Mouse (Mus musculus) myocyte (in vitro differentiated cells): ENCODE measurements around the gene Gmds. TPM values are rescaled to one million over a fixed set of nuclear protein-coding genes. Genes with fewer than 3 reads are reported as not detected.

ENCODE experiments used
- H3K27me3 ChIP-seq: one replicate; pipeline ENCODE4 v1.6.1; 2011; ENCODE audit not compliant: control insufficient read depth, insufficient read depth, insufficient read length
- H3K36me3 ChIP-seq: one replicate; pipeline ENCODE4 v1.6.1; 2011; ENCODE audit not compliant: control insufficient read depth, insufficient read depth
- H3K4me2 ChIP-seq: one replicate; pipeline ENCODE4 v1.6.1; 2011; ENCODE audit warnings: low read depth, control low read depth
- H3K4me3 ChIP-seq: one replicate; pipeline ENCODE4 v1.5.1; 2011; ENCODE audit warnings: mild to moderate bottlenecking, control low read depth, moderate library complexity
- H3K79me2 ChIP-seq: one replicate; pipeline ENCODE4 v1.6.1; 2011; ENCODE audit not compliant: control insufficient read depth, insufficient read depth
- H3ac ChIP-seq: one replicate; pipeline ENCODE4 v1.6.1; 2011; ENCODE audit not compliant: control insufficient read depth, insufficient read length
- CEBPB ChIP-seq: IDR thresholded peaks from 2 replicates; pipeline ENCODE4 v1.6.1; 2011; ENCODE audit warnings: mild to moderate bottlenecking, moderate library complexity; ENCODE audit not compliant: poor library complexity, insufficient read depth, severe bottlenecking
- E2F4 ChIP-seq: IDR thresholded peaks from one replicate; pipeline ENCODE4 v1.6.1; 2011; ENCODE audit warnings: mild to moderate bottlenecking, control low read depth, moderate library complexity; ENCODE audit not compliant: insufficient read depth
- MAX ChIP-seq: IDR thresholded peaks from one replicate; pipeline ENCODE4 v1.6.1; 2011; ENCODE audit warnings: low read depth, mild to moderate bottlenecking, control low read depth
- MYOD1 ChIP-seq, 3 experiments: IDR thresholded peaks; one replicate each; pipeline ENCODE4 v1.6.1; 2011; ENCODE audit warnings: control low read depth in 2 of 3, low read depth in 2 of 3, mild to moderate bottlenecking in 2 of 3, moderate library complexity in 1 of 3; ENCODE audit not compliant: insufficient read length in 2 of 3, control insufficient read depth in 1 of 3
- MYOG ChIP-seq, 3 experiments: IDR thresholded peaks; one replicate each; pipeline ENCODE4 v1.6.1; 2011; ENCODE audit warnings: control low read depth in 2 of 3, low read depth in 2 of 3, mild to moderate bottlenecking in 2 of 3; ENCODE audit not compliant: insufficient read length in 2 of 3, control insufficient read depth in 1 of 3, insufficient read depth in 1 of 3
- POLR2A ChIP-seq: IDR thresholded peaks from one replicate; pipeline ENCODE4 v1.6.1; 2011; ENCODE audit warnings: low read depth, mild to moderate bottlenecking, control low read depth, moderate library complexity; ENCODE audit not compliant: insufficient read length
- POLR2AphosphoS2 ChIP-seq: IDR thresholded peaks from one replicate; pipeline ENCODE4 v1.6.1; 2011; ENCODE audit warnings: low read depth, control low read depth; ENCODE audit not compliant: insufficient read length
- REST ChIP-seq: IDR thresholded peaks from one replicate; pipeline ENCODE4 v1.6.1; 2011; ENCODE audit warnings: mild to moderate bottlenecking, control low read depth, moderate library complexity; ENCODE audit not compliant: insufficient read depth, insufficient read length
- SRF ChIP-seq: IDR thresholded peaks from one replicate; pipeline ENCODE4 v1.6.1; 2011; ENCODE audit warnings: low read depth; ENCODE audit not compliant: control insufficient read depth, insufficient read length
- TCF12 ChIP-seq: IDR thresholded peaks from one replicate; pipeline ENCODE4 v1.6.1; 2011; ENCODE audit warnings: mild to moderate bottlenecking, control low read depth; ENCODE audit not compliant: poor library complexity, insufficient read depth, severe bottlenecking
- TCF3 ChIP-seq: IDR thresholded peaks from one replicate; pipeline ENCODE4 v1.6.1; 2011; ENCODE audit warnings: low read depth, control low read depth; ENCODE audit not compliant: insufficient read length
- USF1 ChIP-seq: IDR thresholded peaks from one replicate; pipeline ENCODE4 v1.6.1; 2011; ENCODE audit warnings: low read depth, mild to moderate bottlenecking, control low read depth, moderate library complexity
- polyA plus RNA-seq: library from polyadenylated mRNA; unstranded; fragments of >200 nt; fragmentation: generic; extraction: Trizol; gene quantifications from one replicate; pipeline ENCODE4 v1.2.1, GENCODE M21; 2012; ENCODE audit warnings: missing spikeins

The Gmds gene
- polyA plus RNA-seq, 1 experiment = 13.1 TPM

- no peaks in the 10 kb centered on the region for H3K79me2 ChIP-seq
- H3K4me3 ChIP-seq = no peak overlapping the region
- TF ChIP-seq TCF3 (no peak), TCF12 (no peak), POLR2AphosphoS2 (no peak), SRF (no peak), REST (no peak), MYOG (IDR thresholded peaks at IDR 0.05; ENCODE audit: control insufficient read depth in 1 of 3, insufficient read depth in 1 of 3, insufficient read length in 2 of 3, low read depth in 2 of 3) (no peak), USF1 (no peak), POLR2A (no peak), MYOD1 (IDR thresholded peaks at IDR 0.05; ENCODE audit: control insufficient read depth in 1 of 3, insufficient read length in 2 of 3, low read depth in 2 of 3) (no peak), MAX (no peak)
- no peak overlapping the region for H3ac ChIP-seq
- no peaks in the 10 kb centered on the region for H3K36me3 ChIP-seq
- no peaks in the 10 kb centered on the region for H3K27me3 ChIP-seq
- H3K4me2 ChIP-seq = peak overlapping the region; percentile 59
Observed at GRCm38 (mm10) chr13:32008116-32008641, 330.4 kb downstream of the Gmds start.

GRCm38 (mm10) chr13:31993391-31993790 is 345.1 kb downstream of the Gmds start:
- H3K36me3 ChIP-seq = no peaks in the 10 kb centered on the region
- no peak overlapping the region for H3K4me2 ChIP-seq
- no peak overlapping the region for H3K4me3 ChIP-seq
- TF ChIP-seq TCF3 = no peak
- no peak for TF ChIP-seq SRF
- TF ChIP-seq USF1 = no peak
- TF ChIP-seq E2F4 = no peak
- TF ChIP-seq POLR2A = no peak
- TF ChIP-seq MYOG (IDR thresholded peaks at IDR 0.05; ENCODE audit: control insufficient read depth in 1 of 3, insufficient read depth in 1 of 3, insufficient read length in 2 of 3, low read depth in 2 of 3) = no peak
- TF ChIP-seq MAX = no peak
- TF ChIP-seq MYOD1 (IDR thresholded peaks at IDR 0.05; ENCODE audit: control insufficient read depth in 1 of 3, insufficient read length in 2 of 3, low read depth in 2 of 3) = no peak
- TF ChIP-seq REST = no peak
- no peak for TF ChIP-seq TCF12
- TF ChIP-seq POLR2AphosphoS2 = no peak
- no peak for TF ChIP-seq CEBPB
- no peaks in the 10 kb centered on the region for H3K27me3 ChIP-seq
- no peak overlapping the region for H3ac ChIP-seq
- no peaks in the 10 kb centered on the region for H3K79me2 ChIP-seq

GRCm38 (mm10) chr13:31992409-31993201 is 345.9 kb downstream of the Gmds start:
- no peaks in the 10 kb centered on the region for H3K36me3 ChIP-seq
- TF ChIP-seq TCF3 = no peak
- TF ChIP-seq SRF = no peak
- no peak for TF ChIP-seq E2F4
- TF ChIP-seq POLR2AphosphoS2 = no peak
- TF ChIP-seq MYOD1 (IDR thresholded peaks at IDR 0.05; ENCODE audit: control insufficient read depth in 1 of 3, insufficient read length in 2 of 3, low read depth in 2 of 3) = no peak
- no peak for TF ChIP-seq MAX
- TF ChIP-seq TCF12 = no peak
- TF ChIP-seq CEBPB = no peak
- TF ChIP-seq REST = no peak
- no peak for TF ChIP-seq POLR2A
- no peak overlapping the region for H3K4me3 ChIP-seq
- no peaks in the 10 kb centered on the region for H3K79me2 ChIP-seq
- H3K27me3 ChIP-seq = no peaks in the 10 kb centered on the region
- H3K4me2 ChIP-seq = no peak overlapping the region
- no peak overlapping the region for H3ac ChIP-seq

GRCm38 (mm10) chr13:31981198-31981597 is 357.3 kb downstream of the Gmds start:
- Histone ChIP-seq H3K79me2 (no peaks in the 10 kb centered on the region), H3K4me3 (no peak overlapping the region), H3K36me3 (no peaks in the 10 kb centered on the region), H3K27me3 (no peaks in the 10 kb centered on the region), H3K4me2 (no peak overlapping the region), H3ac (no peak overlapping the region)
- TF ChIP-seq E2F4 (no peak), TCF12 (no peak), MYOD1 (IDR thresholded peaks at IDR 0.05; ENCODE audit: control insufficient read depth in 1 of 3, insufficient read length in 2 of 3, low read depth in 2 of 3) (no peak), MYOG (IDR thresholded peaks at IDR 0.05; ENCODE audit: control insufficient read depth in 1 of 3, insufficient read depth in 1 of 3, insufficient read length in 2 of 3, low read depth in 2 of 3) (no peak), POLR2AphosphoS2 (no peak), SRF (no peak), CEBPB (no peak), TCF3 (no peak), REST (no peak), USF1 (no peak), MAX (no peak), POLR2A (no peak)

- Histone ChIP-seq H3K4me3 (no peak overlapping the region), H3K27me3 (no peaks in the 10 kb centered on the region), H3ac (no peak overlapping the region), H3K79me2 (no peaks in the 10 kb centered on the region), H3K36me3 (no peaks in the 10 kb centered on the region), H3K4me2 (no peak overlapping the region)
- TF ChIP-seq CEBPB (no peak), POLR2A (no peak)
Observed at GRCm38 (mm10) chr13:31978126-31978525, 360.4 kb downstream of the Gmds start.
